Mouse (Mus musculus) bone marrow, adult 2 months (tissue): ENCODE results near the gene Adamts15. TPM values are rescaled to one million over a fixed set of nuclear protein-coding genes. Genes with fewer than 3 reads are reported as not detected.

Source experiments
- H3K27ac ChIP-seq: fragments of 200-500 bp; 2 replicates; pipeline ENCODE4 v1.5.1; 2012; ENCODE audit warnings: low read depth, mild to moderate bottlenecking, control low read depth, inconsistent platforms, low read length; ENCODE audit not compliant: control insufficient read depth, poor library complexity, insufficient read depth
- H3K4me1 ChIP-seq: fragments of 200-500 bp; 2 replicates; pipeline ENCODE4 v1.6.1; 2011; ENCODE audit warnings: low read length; ENCODE audit not compliant: control insufficient read depth, insufficient read depth
- H3K4me3 ChIP-seq: fragments of 200-500 bp; replicated peaks from 2 replicates; pipeline ENCODE3; 2011; ENCODE audit warnings: mild to moderate bottlenecking, low read depth, low read length, control low read depth; ENCODE audit not compliant: control insufficient read depth
- CTCF ChIP-seq: fragments of 200-500 bp; IDR thresholded peaks from 2 replicates; pipeline ENCODE4 v1.5.1; 2011; ENCODE audit warnings: low read length, control low read depth; ENCODE audit not compliant: control insufficient read depth, insufficient read depth
- POLR2A ChIP-seq: fragments of 200-500 bp; IDR thresholded peaks from 2 replicates; pipeline ENCODE4 v1.6.1; 2011; ENCODE audit warnings: low read depth, mild to moderate bottlenecking, control low read depth, low read length, borderline replicate concordance; ENCODE audit not compliant: control insufficient read depth
- WGBS: fragments of 180-500 bp; shearing (Covaris S2); methylation state at CpG from one replicate; pipeline ENCODE4 v1.1.7; 2018; 5-methylcytosine and 5-hydroxymethylcytosine counted together
- polyA plus RNA-seq: library from polyadenylated mRNA; stranded (reverse); fragments of >200 nt; gene quantifications from 2 replicates; pipeline ENCODE4 v1.2.4, GENCODE M21; 2011; ENCODE audit warnings: low replicate concordance; ENCODE audit not compliant: missing spikeins, insufficient read depth, insufficient read length

The Adamts15 gene
- polyA plus RNA-seq: 0.77 and 0.90 TPM in 2 replicates

DNA sequence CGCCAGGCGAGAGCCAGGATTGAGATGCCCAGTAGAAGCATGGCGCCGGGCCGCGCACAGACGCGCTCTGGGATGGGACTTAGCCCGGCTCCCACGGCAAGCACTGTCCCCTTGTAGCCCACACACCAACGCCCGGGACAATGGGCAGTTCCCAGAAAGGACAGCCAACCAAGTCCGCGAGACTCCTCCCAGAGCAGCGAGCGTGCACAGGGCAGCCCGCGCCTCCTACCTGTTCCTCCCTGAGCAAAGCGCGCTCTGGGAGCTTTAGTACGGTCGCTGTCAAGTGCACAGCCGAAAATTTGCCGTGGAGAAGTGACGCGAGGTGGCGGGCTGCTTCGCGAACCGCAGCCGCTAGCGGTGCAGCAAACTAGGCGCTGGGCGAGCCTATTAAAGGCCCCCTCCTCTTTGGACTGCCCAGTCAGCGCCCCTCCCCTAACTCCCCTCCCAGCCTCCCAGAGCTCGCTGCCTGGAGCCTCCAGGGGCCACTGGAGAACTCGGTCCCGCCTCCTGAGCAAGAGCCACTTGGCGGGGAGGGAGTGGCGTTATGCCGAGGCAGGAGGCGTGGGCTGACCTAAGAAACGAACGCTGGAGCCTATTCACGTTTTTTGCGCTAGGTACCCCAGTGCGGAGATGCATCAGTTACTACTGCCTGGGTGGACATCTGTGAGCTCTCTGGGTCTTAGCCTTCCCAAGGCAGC, at the start of gene Adamts15:
Gene Adamts15 (minus strand): TSS at position 256 of the 698 bp plus-strand sequence.
- Histone ChIP-seq H3K4me1 (no peaks in the 10 kb centered on the region; the same call in 1 of the 2 replicates), H3K27ac (no peak within 1 kb of the TSS; the same call in 1 of the 2 replicates), H3K4me3 (no peak within 1 kb of the TSS)
- TF ChIP-seq CTCF (no peak), POLR2A (no peak)
- 1% methylated on average over 47 of the region's 47 CpGs for whole genome bisulfite sequencing

GRCm38 (mm10) chr9:30971967-30972366, 49.7 kb upstream of the Adamts15 start:
- Histone ChIP-seq H3K27ac (no peak overlapping the region), H3K4me1 (no peaks in the 10 kb centered on the region), H3K4me3 (no peak overlapping the region)
- TF ChIP-seq CTCF: no peak
- WGBS: 56% methylated on average over 4 of the region's 4 CpGs

DNA sequence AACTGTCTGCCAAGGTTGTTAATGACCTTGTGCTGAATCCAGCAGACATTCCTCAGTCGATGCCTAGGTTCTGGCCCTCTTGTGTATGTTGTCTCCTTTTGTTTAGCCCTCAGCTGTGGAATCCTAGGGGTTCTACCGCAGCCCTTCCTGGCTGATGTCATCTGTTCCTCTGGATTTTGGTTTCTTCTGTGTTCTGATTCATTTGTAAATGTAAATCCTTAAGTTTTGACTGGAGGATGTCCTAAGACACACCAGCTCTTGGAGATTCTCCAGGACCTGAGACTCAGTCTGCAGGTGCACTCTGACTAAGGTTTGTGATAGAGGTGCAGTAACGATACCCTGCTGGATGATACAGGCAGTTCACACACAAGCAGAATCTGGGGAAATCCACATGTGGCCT, 47.7 kb upstream of the Adamts15 start:
- TF ChIP-seq POLR2A: no peak
- TF ChIP-seq CTCF: no peak
- Histone ChIP-seq H3K4me1 (no peaks in the 10 kb centered on the region), H3K27ac (no peak overlapping the region), H3K4me3 (no peak overlapping the region)
- 63% methylated on average over 3 of the region's 3 CpGs for WGBS

DNA sequence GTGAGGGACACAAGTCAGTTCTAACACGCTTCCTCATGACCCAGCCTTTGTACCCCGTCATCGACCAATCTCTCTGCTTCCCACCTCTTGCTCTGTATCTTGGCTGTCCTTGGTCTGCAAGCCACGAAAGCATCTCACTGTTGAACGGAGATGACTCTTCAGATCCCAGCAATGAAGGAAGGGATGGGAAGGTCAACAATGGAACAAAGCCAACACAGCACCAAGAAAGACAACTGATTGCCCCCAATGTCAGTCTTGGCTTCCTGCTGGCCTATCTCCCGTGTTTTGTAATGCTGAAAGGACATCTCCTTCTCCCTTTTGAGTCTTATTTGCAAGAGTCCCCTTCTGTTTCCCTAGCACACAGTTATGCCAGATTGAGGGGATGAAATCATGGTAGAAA, 45.9 kb upstream of the Adamts15 start:
- Histone ChIP-seq H3K4me1 (no peaks in the 10 kb centered on the region), H3K4me3 (no peak overlapping the region), H3K27ac (no peak overlapping the region)
- 72% methylated on average over 6 of the region's 6 CpGs for WGBS
- TF ChIP-seq CTCF (no peak), POLR2A (no peak)

DNA sequence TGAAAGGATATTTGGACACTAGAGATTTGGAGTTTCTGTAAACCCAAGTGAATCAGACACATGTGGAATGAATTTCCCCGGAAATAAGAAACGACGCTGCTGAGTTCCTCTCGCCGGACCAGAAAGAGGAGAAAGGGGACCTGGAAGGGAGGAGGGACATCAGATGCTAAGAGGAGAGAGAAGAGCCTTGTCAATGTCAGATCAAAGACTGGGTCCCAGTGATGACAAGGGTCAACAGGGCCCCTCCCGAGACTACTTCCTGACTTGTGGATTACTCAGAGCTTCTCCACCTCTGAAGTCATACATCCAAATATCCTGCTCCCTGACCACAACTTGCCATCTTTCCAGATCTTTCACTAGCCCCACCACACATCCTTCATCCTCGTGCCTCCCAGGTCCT, 44.6 kb upstream of the Adamts15 start:
- WGBS: 48% methylated on average over 7 of the region's 7 CpGs
- no peak for TF ChIP-seq CTCF
- no peak for TF ChIP-seq POLR2A
- no peaks in the 10 kb centered on the region for H3K4me1 ChIP-seq
- no peak overlapping the region for H3K4me3 ChIP-seq
- no peak overlapping the region for H3K27ac ChIP-seq

- WGBS: 50% methylated on average over 10 of the region's 10 CpGs
- Histone ChIP-seq H3K4me1 (no peaks in the 10 kb centered on the region), H3K27ac (no peak overlapping the region), H3K4me3 (no peak overlapping the region)
- no peak for TF ChIP-seq CTCF
- no peak for TF ChIP-seq POLR2A
These were observed 42.4 kb upstream of the Adamts15 start for GRCm38 (mm10) chr9:30964685-30965084.

DNA sequence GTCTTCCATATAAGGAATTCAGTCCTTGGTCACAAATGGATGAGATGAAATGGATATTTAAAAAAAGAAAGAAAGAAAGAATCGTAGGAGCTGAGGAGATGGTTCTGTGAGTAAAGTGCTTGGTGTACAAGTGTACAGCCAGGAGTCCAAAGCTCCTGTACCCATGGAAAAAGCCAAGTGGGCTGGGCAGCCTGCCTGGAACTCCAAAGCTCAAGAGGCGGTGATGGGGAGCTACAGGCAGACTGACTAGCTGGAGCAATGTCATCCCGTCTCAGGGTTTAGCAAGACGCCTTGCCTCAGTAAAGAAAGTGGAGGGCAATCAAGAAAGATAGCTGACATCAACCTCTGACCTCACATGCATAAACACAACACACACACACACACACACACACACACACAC, 41.5 kb upstream of the Adamts15 start:
- Histone ChIP-seq H3K4me1 (no peaks in the 10 kb centered on the region), H3K4me3 (no peak overlapping the region), H3K27ac (no peak overlapping the region)
- 80% methylated on average over 4 of the region's 4 CpGs for WGBS
- TF ChIP-seq CTCF: no peak
- TF ChIP-seq POLR2A: no peak

DNA sequence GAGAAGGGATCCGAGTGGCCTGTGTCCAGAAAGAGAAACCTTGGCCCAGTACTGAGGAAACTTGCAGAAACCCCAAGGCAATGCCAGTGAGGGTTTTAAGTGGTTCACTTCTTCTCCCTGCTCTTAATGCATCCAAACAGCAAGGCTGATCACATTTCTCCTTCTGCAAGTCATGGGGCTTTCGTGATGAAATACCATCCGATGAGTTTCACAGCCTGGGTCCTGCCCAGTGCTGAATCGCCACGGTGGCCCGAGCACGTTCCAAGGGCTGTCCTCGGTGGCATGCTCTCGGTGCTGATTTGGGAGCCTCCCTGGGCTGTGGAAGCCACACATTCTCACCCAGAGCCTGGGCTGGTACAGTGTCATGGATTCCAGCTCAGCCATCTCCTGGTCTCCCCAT, 33.0 kb upstream of the Adamts15 start:
- H3K27ac ChIP-seq: no peak overlapping the region
- TF ChIP-seq CTCF (no peak), POLR2A (no peak)
- H3K4me1 ChIP-seq: no peaks in the 10 kb centered on the region
- WGBS: 74% methylated on average over 9 of the region's 9 CpGs
- H3K4me3 ChIP-seq: no peak overlapping the region

GRCm38 (mm10) chr9:30953287-30953686, 31.0 kb upstream of the Adamts15 start:
- Histone ChIP-seq H3K27ac (no peak overlapping the region), H3K4me1 (no peaks in the 10 kb centered on the region), H3K4me3 (no peak overlapping the region)
- no peak for TF ChIP-seq POLR2A
- peak; percentile 39; the same call in 1 of the 2 replicates for TF ChIP-seq CTCF
- 44% methylated on average over 8 of the region's 8 CpGs for WGBS
